Mouse (Mus musculus): ENCODE measurements around the gene Rreb1. TPM values are rescaled to one million over a fixed set of nuclear protein-coding genes. Genes with fewer than 3 reads are reported as not detected.

Gene Rreb1
- total RNA-seq, 2 experiments from 2014 or later: 54.1 to 71.5 TPM

GRCm38 (mm10) chr13:37876366-37876765 is 98.2 kb downstream of the Rreb1 start:
- DNase-seq: no peak

- DNase-seq: peak in 1 of 2 experiments; percentile 36
These were observed 98.6 kb downstream of the Rreb1 start for GRCm38 (mm10) chr13:37876836-37877235.

- no peak for DNase-seq
These were observed 99.0 kb downstream of the Rreb1 start for GRCm38 (mm10) chr13:37877241-37877640.

- no peak for DNase-seq
These were observed 100.7 kb downstream of the Rreb1 start for GRCm38 (mm10) chr13:37878918-37879331.

- DNase-seq: peak; percentile 69 to 82
These were observed 101.4 kb downstream of the Rreb1 start for GRCm38 (mm10) chr13:37879556-37879955.

GRCm38 (mm10) chr13:37880035-37880434 is 101.8 kb downstream of the Rreb1 start:
- no peak for DNase-seq

- DNase-seq: no peak
These were observed 102.5 kb downstream of the Rreb1 start for GRCm38 (mm10) chr13:37880581-37881130.

GRCm38 (mm10) chr13:37882521-37882920 is 104.3 kb downstream of the Rreb1 start:
- peak; percentile 64 to 80 for DNase-seq

- peak in 1 of 2 experiments; percentile 32 for DNase-seq
These were observed 104.8 kb downstream of the Rreb1 start for GRCm38 (mm10) chr13:37883008-37883407.

GRCm38 (mm10) chr13:37885392-37885791 is 107.2 kb downstream of the Rreb1 start:
- no peak for DNase-seq

- no peak for DNase-seq
These were observed 107.8 kb downstream of the Rreb1 start for GRCm38 (mm10) chr13:37886024-37886423.

- no peak for DNase-seq
These were observed 116.6 kb downstream of the Rreb1 start for GRCm38 (mm10) chr13:37894756-37895155.

- DNase-seq: no peak
These were observed 117.5 kb downstream of the Rreb1 start for GRCm38 (mm10) chr13:37895564-37896254.

- no peak for DNase-seq
These were observed 118.2 kb downstream of the Rreb1 start for GRCm38 (mm10) chr13:37896423-37896822.

- DNase-seq: no peak
These were observed 120.6 kb downstream of the Rreb1 start for GRCm38 (mm10) chr13:37898772-37899171.

- DNase-seq: no peak
These were observed 124.8 kb downstream of the Rreb1 start for GRCm38 (mm10) chr13:37903036-37903435.

- no peak for DNase-seq
These were observed 125.3 kb downstream of the Rreb1 start for GRCm38 (mm10) chr13:37903476-37903875.

GRCm38 (mm10) chr13:37904436-37904835 is 126.2 kb downstream of the Rreb1 start:
- no peak for DNase-seq

- DNase-seq: no peak
These were observed 129.9 kb downstream of the Rreb1 start for GRCm38 (mm10) chr13:37908061-37908460.

GRCm38 (mm10) chr13:37908493-37908892 is 130.3 kb downstream of the Rreb1 start:
- DNase-seq: no peak

GRCm38 (mm10) chr13:37909225-37909624 is 131.0 kb downstream of the Rreb1 start:
- DNase-seq: no peak

GRCm38 (mm10) chr13:37912011-37912410 is 133.8 kb downstream of the Rreb1 start:
- DNase-seq: no peak

- no peak for DNase-seq
These were observed 134.6 kb downstream of the Rreb1 start for GRCm38 (mm10) chr13:37912591-37913467.

Data from adrenal gland, postnatal 36 days (tissue).